Mouse (Mus musculus) gastrocnemius, postnatal 25 days (tissue): Measurements from ENCODE around the gene B3gnt5. TPM values are rescaled to one million over a fixed set of nuclear protein-coding genes. Genes with fewer than 3 reads are reported as not detected.
"Not testable (repeated sequence)": the region's sequence is repeated elsewhere in the genome, so short reads cannot be mapped to it uniquely, and the experiment has no call there.

Experiments used
- DNase-seq: peaks from one replicate; pipeline ENCODE4 v3.0.0; 2022
- long read RNA-seq, 2 experiments: library from polyadenylated mRNA; stranded (forward); transcript quantifications; one replicate each; pipeline ENCODE4 v2.0.0; 2021
- total RNA-seq, 2 experiments: library from RNA; stranded (reverse); gene quantifications; 1 replicate in 1 of 2; 2 replicates in 1 of 2; pipeline ENCODE4 v1.2.3; 2021

Gene B3gnt5
- under 1 TPM; 0.13 to 0.54 TPM for total RNA-seq
- long read RNA-seq, experiment 1 = 0 reads
- long read RNA-seq, experiment 2 = 0 reads

GRCm38 (mm10) chr16:19760074-19760473 is at the start of gene B3gnt5:
TSS of gene B3gnt5 (plus strand) at chr16:19760208.
- peak; percentile 6 for DNase-seq

- no peak for DNase-seq
Measured at GRCm38 (mm10) chr16:19720959-19721358, 39.0 kb upstream of the B3gnt5 start.

GRCm38 (mm10) chr16:19724139-19724538 is 35.9 kb upstream of the B3gnt5 start:
- not testable (repeated sequence) for DNase-seq

- DNase-seq = no peak
Measured at GRCm38 (mm10) chr16:19732896-19733295, 27.1 kb upstream of the B3gnt5 start.

- DNase-seq = peak; percentile 8
Measured at GRCm38 (mm10) chr16:19760505-19761496, 793 bp downstream of the B3gnt5 start.

- no peak for DNase-seq
Measured at GRCm38 (mm10) chr16:19761691-19762090, 1.7 kb downstream of the B3gnt5 start.

- DNase-seq = no peak
Measured at GRCm38 (mm10) chr16:19766107-19766506, 6.1 kb downstream of the B3gnt5 start.

GRCm38 (mm10) chr16:19768046-19768445 is 8.0 kb downstream of the B3gnt5 start:
- no peak for DNase-seq

- no peak for DNase-seq
Measured at GRCm38 (mm10) chr16:19772013-19772412, 12.0 kb downstream of the B3gnt5 start.

- peak; percentile 4 for DNase-seq
Measured at GRCm38 (mm10) chr16:19786386-19787090, 26.5 kb downstream of the B3gnt5 start.

GRCm38 (mm10) chr16:19789914-19790313 is 29.9 kb downstream of the B3gnt5 start:
- DNase-seq = no peak

- DNase-seq = no peak
Measured at GRCm38 (mm10) chr16:19818801-19819200, 58.8 kb downstream of the B3gnt5 start.

Other genes starting within 250 kb of the B3gnt5 start
- gene Olfr167, start 237.9 kb upstream of the B3gnt5 start, total RNA-seq = not detected
- gene Olfr168, start 224.7 kb upstream of the B3gnt5 start, total RNA-seq = not detected
- gene Olfr169, start 188.4 kb upstream of the B3gnt5 start, total RNA-seq = not detected
- not detected for gene Olfr170, start 148.3 kb upstream of the B3gnt5 start, total RNA-seq
- not detected for gene Olfr171, start 130.3 kb upstream of the B3gnt5 start, total RNA-seq
- under 1 TPM; 0.08 to 0.13 TPM for gene Lamp3, start 53.8 kb upstream of the B3gnt5 start, total RNA-seq
- 1 to 10 TPM in 1 of 2 experiments, under 1 TPM in 1; 0.79 to 1.1 TPM for gene Klhl6, start 222.8 kb downstream of the B3gnt5 start, total RNA-seq